Mouse (Mus musculus) embryonic fibroblast, embryonic 13.5 days (primary cell): ENCODE measurements at regions not wholly inside any gene's neighbourhood (a gene's known extent, or its start where the extent isn't known, plus 50 kb on each side); places are given as distances from the start of the nearest gene placed in this dataset.

ENCODE experiments used
- CTCF ChIP-seq: IDR thresholded peaks from 2 replicates; pipeline ENCODE4 v1.5.1; 2011; ENCODE audit warnings: mild to moderate bottlenecking, control low read depth, low read length, moderate library complexity, borderline replicate concordance; ENCODE audit not compliant: insufficient read depth
- POLR2A ChIP-seq: IDR thresholded peaks from 2 replicates; pipeline ENCODE4 v1.6.1; 2011; ENCODE audit warnings: low read depth, mild to moderate bottlenecking, control low read depth, low read length, moderate library complexity

GRCm38 (mm10) chr9:50136636-50136985 is 208.2 kb downstream of the Rpl10-ps3 start:
- TF ChIP-seq CTCF: no peak
- no peak for TF ChIP-seq POLR2A
